Mouse (Mus musculus): ENCODE results near the gene Dazap2.

Dazap2 gene

GRCm38 (mm10) chr15:100614996-100615824 lies at the start of gene Dazap2:
Gene Dazap2 (plus strand): TSS chr15:100615349.
- Histone ChIP-seq H3K36me3 (ENCODE audit: control insufficient read depth, insufficient read depth, low read length, poor library complexity, severe bottlenecking) (peaks cover 12% of the 10 kb centered on the region), H3K27me3 (ENCODE audit: control insufficient read depth, insufficient read depth, low read length, poor library complexity, severe bottlenecking) (no peaks in the 10 kb centered on the region)
- peak; percentile 100 for DNase-seq (ENCODE audit: low read depth, low spot score)

- Histone ChIP-seq H3K27me3 (ENCODE audit: control insufficient read depth, insufficient read depth, low read length, poor library complexity, severe bottlenecking) (no peaks in the 10 kb centered on the region), H3K36me3 (ENCODE audit: control insufficient read depth, insufficient read depth, low read length, poor library complexity, severe bottlenecking) (no peaks in the 10 kb centered on the region)
- DNase-seq (ENCODE audit: low read depth, low spot score) = no peak
Measured at GRCm38 (mm10) chr15:100566531-100566930, 48.6 kb upstream of the Dazap2 start.

- no peak for DNase-seq (ENCODE audit: low read depth, low spot score)
- Histone ChIP-seq H3K36me3 (ENCODE audit: control insufficient read depth, insufficient read depth, low read length, poor library complexity, severe bottlenecking) (no peaks in the 10 kb centered on the region), H3K27me3 (ENCODE audit: control insufficient read depth, insufficient read depth, low read length, poor library complexity, severe bottlenecking) (no peaks in the 10 kb centered on the region)
Measured at GRCm38 (mm10) chr15:100569239-100569638, 45.9 kb upstream of the Dazap2 start.

- H3K27me3 ChIP-seq (ENCODE audit: control insufficient read depth, insufficient read depth, low read length, poor library complexity, severe bottlenecking) = no peaks in the 10 kb centered on the region
- H3K36me3 ChIP-seq (ENCODE audit: control insufficient read depth, insufficient read depth, low read length, poor library complexity, severe bottlenecking) = no peaks in the 10 kb centered on the region
- DNase-seq (ENCODE audit: low read depth, low spot score) = no peak
Measured at GRCm38 (mm10) chr15:100573946-100574345, 41.2 kb upstream of the Dazap2 start.

- Histone ChIP-seq H3K27me3 (ENCODE audit: control insufficient read depth, insufficient read depth, low read length, poor library complexity, severe bottlenecking) (no peaks in the 10 kb centered on the region), H3K36me3 (ENCODE audit: control insufficient read depth, insufficient read depth, low read length, poor library complexity, severe bottlenecking) (no peaks in the 10 kb centered on the region)
- DNase-seq (ENCODE audit: low read depth, low spot score) = no peak
Measured at GRCm38 (mm10) chr15:100574378-100574777, 40.8 kb upstream of the Dazap2 start.

- H3K36me3 ChIP-seq (ENCODE audit: control insufficient read depth, insufficient read depth, low read length, poor library complexity, severe bottlenecking) = no peaks in the 10 kb centered on the region
- DNase-seq (ENCODE audit: low read depth, low spot score) = no peak
Measured at GRCm38 (mm10) chr15:100575366-100575765, 39.8 kb upstream of the Dazap2 start.

GRCm38 (mm10) chr15:100576392-100576791 lies 38.8 kb upstream of the Dazap2 start:
- Histone ChIP-seq H3K27me3 (ENCODE audit: control insufficient read depth, insufficient read depth, low read length, poor library complexity, severe bottlenecking) (no peaks in the 10 kb centered on the region), H3K36me3 (ENCODE audit: control insufficient read depth, insufficient read depth, low read length, poor library complexity, severe bottlenecking) (no peaks in the 10 kb centered on the region)
- no peak for DNase-seq (ENCODE audit: low read depth, low spot score)

More at GRCm38 (mm10) chr15:100575366-100575765, 39.8 kb upstream of the Dazap2 start:
- H3K27me3 ChIP-seq (ENCODE audit: control insufficient read depth, insufficient read depth, low read length, poor library complexity, severe bottlenecking) = no peaks in the 10 kb centered on the region

- Histone ChIP-seq H3K36me3 (ENCODE audit: control insufficient read depth, insufficient read depth, low read length, poor library complexity, severe bottlenecking) (peaks cover under 1% of the 10 kb centered on the region; the same call in 1 of the 2 replicates), H3K27me3 (ENCODE audit: control insufficient read depth, insufficient read depth, low read length, poor library complexity, severe bottlenecking) (no peaks in the 10 kb centered on the region)
- DNase-seq (ENCODE audit: low read depth, low spot score) = no peak
Measured at GRCm38 (mm10) chr15:100576810-100577209, 38.3 kb upstream of the Dazap2 start.

- Histone ChIP-seq H3K27me3 (ENCODE audit: control insufficient read depth, insufficient read depth, low read length, poor library complexity, severe bottlenecking) (no peaks in the 10 kb centered on the region), H3K36me3 (ENCODE audit: control insufficient read depth, insufficient read depth, low read length, poor library complexity, severe bottlenecking) (peaks cover 2% of the 10 kb centered on the region; the same call in 1 of the 2 replicates)
- no peak for DNase-seq (ENCODE audit: low read depth, low spot score)
Measured at GRCm38 (mm10) chr15:100577972-100578371, 37.2 kb upstream of the Dazap2 start.

- no peaks in the 10 kb centered on the region for H3K27me3 ChIP-seq (ENCODE audit: control insufficient read depth, insufficient read depth, low read length, poor library complexity, severe bottlenecking)
- no peak for DNase-seq (ENCODE audit: low read depth, low spot score)
- H3K36me3 ChIP-seq (ENCODE audit: control insufficient read depth, insufficient read depth, low read length, poor library complexity, severe bottlenecking) = peaks cover 2% of the 10 kb centered on the region; the same call in 1 of the 2 replicates
Measured at GRCm38 (mm10) chr15:100580108-100580507, 35.0 kb upstream of the Dazap2 start.

GRCm38 (mm10) chr15:100585931-100586330 lies 29.2 kb upstream of the Dazap2 start:
- no peak for DNase-seq (ENCODE audit: low read depth, low spot score)
- no peaks in the 10 kb centered on the region for H3K27me3 ChIP-seq (ENCODE audit: control insufficient read depth, insufficient read depth, low read length, poor library complexity, severe bottlenecking)
- H3K36me3 ChIP-seq (ENCODE audit: control insufficient read depth, insufficient read depth, low read length, poor library complexity, severe bottlenecking) = peaks cover 3% of the 10 kb centered on the region

- H3K36me3 ChIP-seq (ENCODE audit: control insufficient read depth, insufficient read depth, low read length, poor library complexity, severe bottlenecking) = peaks cover 3% of the 10 kb centered on the region
- no peaks in the 10 kb centered on the region for H3K27me3 ChIP-seq (ENCODE audit: control insufficient read depth, insufficient read depth, low read length, poor library complexity, severe bottlenecking)
- DNase-seq (ENCODE audit: low read depth, low spot score) = no peak
Measured at GRCm38 (mm10) chr15:100587166-100587565, 28.0 kb upstream of the Dazap2 start.

- no peak for DNase-seq (ENCODE audit: low read depth, low spot score)
- Histone ChIP-seq H3K27me3 (ENCODE audit: control insufficient read depth, insufficient read depth, low read length, poor library complexity, severe bottlenecking) (no peaks in the 10 kb centered on the region), H3K36me3 (ENCODE audit: control insufficient read depth, insufficient read depth, low read length, poor library complexity, severe bottlenecking) (peaks cover 3% of the 10 kb centered on the region)
Measured at GRCm38 (mm10) chr15:100588297-100588696, 26.9 kb upstream of the Dazap2 start.

GRCm38 (mm10) chr15:100590436-100590835 lies 24.7 kb upstream of the Dazap2 start:
- Histone ChIP-seq H3K36me3 (ENCODE audit: control insufficient read depth, insufficient read depth, low read length, poor library complexity, severe bottlenecking) (peaks cover 3% of the 10 kb centered on the region), H3K27me3 (ENCODE audit: control insufficient read depth, insufficient read depth, low read length, poor library complexity, severe bottlenecking) (no peaks in the 10 kb centered on the region)
- no peak for DNase-seq (ENCODE audit: low read depth, low spot score)

- Histone ChIP-seq H3K36me3 (ENCODE audit: control insufficient read depth, insufficient read depth, low read length, poor library complexity, severe bottlenecking) (peaks cover 2% of the 10 kb centered on the region; the same call in 1 of the 2 replicates), H3K27me3 (ENCODE audit: control insufficient read depth, insufficient read depth, low read length, poor library complexity, severe bottlenecking) (no peaks in the 10 kb centered on the region)
- DNase-seq (ENCODE audit: low read depth, low spot score) = no peak
Measured at GRCm38 (mm10) chr15:100592817-100593216, 22.3 kb upstream of the Dazap2 start.

Measured in splenic B cell, adult 2 months (primary cell).